Mouse (Mus musculus) olfactory bulb, adult 2 months (tissue): ENCODE results near the gene Slc25a5.

Source experiments
- CTCF ChIP-seq: fragments of 200-500 bp; IDR thresholded peaks from 2 replicates; pipeline ENCODE4 v1.5.1; 2012; ENCODE audit warnings: low read depth, mild to moderate bottlenecking, low read length, moderate library complexity; ENCODE audit not compliant: insufficient read depth
- POLR2A ChIP-seq: fragments of 200-500 bp; IDR thresholded peaks from 2 replicates; pipeline ENCODE4 v1.6.1; 2012; ENCODE audit warnings: mild to moderate bottlenecking, low read depth, low read length, moderate library complexity; ENCODE audit not compliant: insufficient read depth

DNA sequence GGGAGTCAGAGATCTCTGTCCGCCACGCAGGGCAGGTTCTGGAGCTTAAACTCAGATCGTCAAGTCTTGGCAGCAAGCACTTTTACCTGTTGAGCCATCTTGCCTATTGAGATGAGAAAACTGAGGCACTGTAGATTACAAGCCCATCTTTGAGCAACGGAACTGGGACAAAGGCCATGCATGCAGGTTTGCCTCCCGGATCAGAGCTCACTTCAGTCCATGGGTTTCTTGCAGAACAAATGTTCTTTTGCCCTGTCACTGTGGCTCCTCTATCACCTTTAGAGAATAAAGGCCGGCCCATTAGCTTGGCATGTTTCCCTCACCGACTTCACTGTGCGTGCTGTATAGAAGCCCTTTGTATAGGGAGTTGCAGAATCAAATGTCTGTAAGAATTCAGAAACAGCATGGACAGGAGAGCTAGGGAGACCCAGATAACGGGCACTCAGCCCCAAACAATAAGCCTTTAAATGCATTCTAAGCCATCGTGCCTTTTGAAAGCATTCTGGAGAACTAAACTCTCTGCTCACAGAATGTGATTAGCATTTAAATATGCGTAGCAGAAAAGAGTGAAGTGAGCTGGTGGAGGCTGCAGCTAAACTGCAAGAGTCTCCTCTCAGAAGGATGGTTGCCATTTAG is 32.0 kb upstream of the Slc25a5 start:
- no peak for TF ChIP-seq CTCF
- TF ChIP-seq POLR2A = no peak
